Mouse (Mus musculus) left cerebral cortex, postnatal 25 days (tissue): ENCODE measurements at regions not wholly inside any gene's neighbourhood (a gene's known extent, or its start where the extent isn't known, plus 50 kb on each side); places are given as distances from the start of the nearest gene placed in this dataset.

Experiments
- DNase-seq, 2 experiments: peaks; one replicate each; pipeline ENCODE4 v3.0.0; 2022; ENCODE audit warnings: low spot score in 2 of 2, mixed read lengths in 1 of 2
- intact Hi-C: fragments of 180-260 bp; cut with DNase I; formaldehyde crosslinking; loops from one replicate; pipeline ENCODE4 v1.15.1; 2025

DNA sequence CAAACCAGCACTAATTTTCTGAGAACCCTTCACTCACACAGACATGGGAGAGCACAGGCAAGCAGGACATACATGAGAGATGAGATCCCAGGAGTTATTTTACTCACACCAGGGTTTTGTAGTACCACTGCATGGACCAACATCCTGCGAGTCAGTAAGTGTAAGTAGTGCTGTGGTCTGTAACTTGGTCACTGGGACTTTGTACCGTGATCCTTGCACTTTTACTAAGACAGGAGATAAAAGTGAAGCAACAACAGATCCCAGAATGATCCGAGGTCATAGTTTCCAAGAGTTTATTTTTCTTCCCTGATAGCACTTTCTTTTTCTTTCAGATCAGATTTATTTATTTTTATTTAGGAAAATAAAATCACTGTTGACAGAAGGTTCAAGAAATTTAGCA is 54.1 kb upstream of the Mtap start:
- DNase-seq = no peak
- intact Hi-C loops = no loop called here

- no peak for DNase-seq
- intact Hi-C loops = no loop called here
These were observed 58.4 kb upstream of the Mtap start for GRCm38 (mm10) chr4:89078485-89078884.

- no peak for DNase-seq
- intact Hi-C loops = no loop called here
These were observed 62.2 kb upstream of the Mtap start for GRCm38 (mm10) chr4:89074705-89075104.

DNA sequence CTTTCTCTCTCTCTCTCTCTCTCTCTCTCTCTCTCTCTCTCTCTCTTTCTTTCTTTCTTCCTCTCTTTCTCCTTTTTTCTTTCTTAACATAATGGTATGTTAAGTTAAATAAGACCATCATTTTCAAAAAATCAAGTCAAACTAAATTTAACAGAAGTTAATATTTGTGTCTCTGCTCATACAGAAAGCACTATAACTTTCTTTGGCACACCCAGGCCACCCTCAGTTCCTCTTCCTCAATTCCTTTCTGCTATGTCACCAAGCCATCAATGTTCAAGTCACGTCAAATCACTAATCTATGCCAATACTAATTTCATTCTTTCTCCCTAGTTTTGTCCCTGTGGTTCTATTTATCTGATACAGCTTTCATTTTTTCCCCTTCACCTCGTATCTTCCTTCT is 66.5 kb upstream of the Mtap start:
- intact Hi-C loops = no loop called here
- DNase-seq = no peak

- intact Hi-C loops = no loop called here
These were observed 72.5 kb upstream of the Mtap start for GRCm38 (mm10) chr4:89064401-89064800.

DNA sequence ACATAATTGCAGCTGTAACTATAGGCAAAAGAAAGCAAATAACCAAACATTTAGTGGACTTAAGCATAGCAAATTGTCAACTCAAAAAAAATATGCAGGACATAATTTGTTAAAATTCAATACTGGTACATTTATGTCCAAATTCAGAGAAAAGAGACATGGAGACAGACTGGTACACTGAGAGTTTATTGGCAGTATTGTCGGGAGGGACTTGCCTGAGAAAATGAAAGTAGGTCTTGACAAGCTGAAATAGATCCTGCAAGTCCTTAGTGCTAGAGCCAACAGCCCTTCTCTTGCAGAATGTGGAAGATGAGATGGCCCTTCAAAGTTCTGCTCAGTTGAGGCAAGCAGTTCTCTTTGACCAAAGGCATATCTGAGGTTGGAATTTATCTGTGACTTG is 74.5 kb upstream of the Mtap start:
- intact Hi-C loops = no loop called here
- DNase-seq = no peak

More at GRCm38 (mm10) chr4:89064401-89064800, 72.5 kb upstream of the Mtap start:
- DNase-seq = peak in 1 of 2 experiments; percentile 4

GRCm38 (mm10) chr4:89061619-89062018 is 75.3 kb upstream of the Mtap start:
- intact Hi-C loops = no loop called here
- no peak for DNase-seq

DNA sequence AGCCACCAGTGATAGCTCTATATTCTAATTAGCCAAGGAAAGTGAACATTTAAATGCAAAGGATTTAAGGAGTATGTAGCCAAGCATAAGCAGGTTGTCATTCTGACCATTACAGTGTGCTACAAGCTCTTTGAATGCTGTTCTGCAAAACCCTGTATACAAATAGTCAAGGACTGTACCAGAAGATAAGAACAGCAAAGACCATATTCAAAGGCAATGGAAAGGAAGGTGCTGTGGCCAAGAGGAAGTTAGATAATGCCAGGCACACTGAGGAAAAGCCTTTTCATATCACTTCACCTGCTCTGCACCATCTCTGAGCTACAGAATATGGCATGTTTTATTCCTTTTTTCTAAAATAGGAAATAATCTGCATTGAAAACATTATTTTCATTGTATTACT is 79.3 kb upstream of the Mtap start:
- intact Hi-C loops = no loop called here
- DNase-seq = no peak

GRCm38 (mm10) chr4:89057135-89057534 is 79.8 kb upstream of the Mtap start:
- DNase-seq = no peak
- intact Hi-C loops = no loop called here

GRCm38 (mm10) chr4:89055969-89056368 is 81.0 kb upstream of the Mtap start:
- intact Hi-C loops = no loop called here
- DNase-seq = no peak

DNA sequence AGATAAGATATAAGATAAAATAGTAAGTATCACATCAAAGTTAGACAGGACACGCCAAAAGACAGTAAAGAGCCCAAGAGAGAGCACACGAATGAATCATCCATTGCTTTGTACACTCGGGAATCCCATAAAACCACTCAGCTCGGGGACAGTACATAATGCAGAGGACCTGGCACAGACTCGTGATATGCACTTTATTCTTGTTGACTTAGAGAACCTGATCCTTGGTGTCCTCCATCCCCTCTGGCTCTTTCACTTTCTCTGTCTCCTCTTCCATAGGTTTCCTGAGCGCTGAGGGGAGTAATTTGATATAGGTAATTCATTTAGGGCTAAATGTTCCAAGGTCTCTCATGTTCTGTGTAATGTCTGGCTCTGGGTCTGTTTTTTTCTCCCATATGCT is 83.3 kb upstream of the Mtap start:
- DNase-seq = no peak

DNA sequence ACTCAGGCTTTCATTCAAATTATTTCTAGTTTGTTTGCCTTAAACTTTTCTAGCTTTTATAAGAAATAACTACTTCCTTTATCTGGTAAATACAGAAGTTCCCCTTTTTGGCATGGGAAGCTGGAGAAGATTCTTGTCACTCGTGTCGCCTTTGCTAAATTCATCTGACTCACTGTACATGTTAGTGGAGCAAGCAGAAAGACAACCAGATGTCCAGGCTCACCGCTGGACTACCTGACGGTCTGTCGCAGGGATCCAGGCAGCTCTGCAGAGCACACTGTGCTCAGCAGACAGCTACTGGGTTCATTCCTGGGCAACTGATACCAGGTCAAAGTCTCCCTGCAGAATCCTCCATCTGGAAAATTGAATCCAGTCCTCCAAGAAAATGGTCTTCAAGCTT is 85.0 kb upstream of the Mtap start:
- intact Hi-C loops = no loop called here

More for the DNA sequence above, 83.3 kb upstream of the Mtap start:
- intact Hi-C loops = no loop called here

GRCm38 (mm10) chr4:89050551-89051199 is 86.2 kb upstream of the Mtap start:
- intact Hi-C loops = no loop called here

More for the DNA sequence above, 85.0 kb upstream of the Mtap start:
- DNase-seq = no peak

GRCm38 (mm10) chr4:89049592-89050440 is 87.1 kb upstream of the Mtap start:
- DNase-seq = no peak
- intact Hi-C loops = no loop called here

More at GRCm38 (mm10) chr4:89050551-89051199, 86.2 kb upstream of the Mtap start:
- no peak for DNase-seq

- intact Hi-C loops = no loop called here
- no peak for DNase-seq
These were observed 92.4 kb upstream of the Mtap start for GRCm38 (mm10) chr4:89044516-89044915.

GRCm38 (mm10) chr4:89043982-89044381 is 92.9 kb upstream of the Mtap start:
- DNase-seq = no peak
- intact Hi-C loops = no loop called here

DNA sequence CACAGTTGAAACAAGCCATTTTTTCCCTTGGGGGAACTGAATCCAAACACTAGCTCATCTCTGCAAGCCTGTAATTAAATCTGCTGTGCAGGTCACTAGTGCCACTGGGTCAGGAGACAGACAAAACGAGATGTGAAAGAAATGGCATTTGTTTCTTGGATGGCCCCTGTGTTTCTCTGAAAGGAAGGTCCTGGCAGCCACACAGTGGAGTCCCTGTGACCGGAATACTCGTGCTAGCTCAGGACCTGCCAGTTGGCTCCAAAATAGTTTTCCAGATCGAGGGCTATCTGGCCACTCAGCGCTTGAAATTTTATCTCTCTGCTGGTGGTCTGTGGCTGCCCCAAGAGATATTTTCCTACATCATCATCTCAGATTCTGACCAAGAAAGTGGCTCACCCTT is 96.1 kb upstream of the Mtap start:
- peak; percentile 7 to 43 for DNase-seq
- intact Hi-C loops = no loop called here

DNA sequence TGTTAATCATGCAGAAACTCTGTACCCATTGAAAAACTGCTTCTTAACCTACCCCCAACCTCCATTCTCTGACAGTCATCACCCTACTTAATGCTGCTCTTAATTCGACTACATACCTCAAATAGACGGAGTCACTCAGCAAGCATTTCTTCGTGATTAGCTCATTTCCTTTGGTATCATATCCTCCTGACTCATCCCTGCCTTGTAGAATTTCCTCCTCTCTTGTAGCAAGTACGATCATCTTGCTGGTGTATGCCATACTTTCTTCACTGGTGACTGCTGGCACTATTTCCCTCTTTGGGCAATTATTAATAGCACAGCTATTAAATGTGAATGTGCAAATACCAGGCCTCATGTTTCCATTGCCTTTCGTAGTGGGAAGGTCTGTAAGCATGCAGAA is 98.0 kb upstream of the Mtap start:
- intact Hi-C loops = no loop called here
- no peak for DNase-seq

DNA sequence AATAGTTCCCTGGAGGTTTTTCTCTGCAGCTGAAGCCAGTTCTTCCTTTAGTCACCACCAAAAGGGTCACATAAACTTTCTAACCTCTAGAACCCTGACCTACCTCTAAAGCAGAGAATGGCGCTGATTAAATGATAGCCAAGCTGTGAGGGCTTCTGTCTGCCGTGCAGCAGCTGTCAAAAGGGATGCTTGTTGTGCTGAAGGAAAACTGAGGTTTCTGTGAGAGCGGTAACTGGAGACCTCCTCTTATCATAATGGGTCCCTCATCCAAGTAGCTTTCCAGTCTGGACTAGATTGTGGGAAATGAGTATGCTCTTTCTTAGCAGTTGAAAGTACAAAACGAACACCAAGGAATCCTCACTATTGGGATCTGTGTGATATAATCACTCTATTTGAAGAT is 98.8 kb upstream of the Mtap start:
- no peak for DNase-seq
- intact Hi-C loops = no loop called here

- intact Hi-C loops = no loop called here
- no peak for DNase-seq
These were observed 102.1 kb upstream of the Mtap start for GRCm38 (mm10) chr4:89034822-89035221.

GRCm38 (mm10) chr4:89034299-89034698 is 102.6 kb upstream of the Mtap start:
- no peak for DNase-seq
- intact Hi-C loops = no loop called here
